Mouse (Mus musculus): ENCODE results near the gene Gpr139.

Gene Gpr139

DNA sequence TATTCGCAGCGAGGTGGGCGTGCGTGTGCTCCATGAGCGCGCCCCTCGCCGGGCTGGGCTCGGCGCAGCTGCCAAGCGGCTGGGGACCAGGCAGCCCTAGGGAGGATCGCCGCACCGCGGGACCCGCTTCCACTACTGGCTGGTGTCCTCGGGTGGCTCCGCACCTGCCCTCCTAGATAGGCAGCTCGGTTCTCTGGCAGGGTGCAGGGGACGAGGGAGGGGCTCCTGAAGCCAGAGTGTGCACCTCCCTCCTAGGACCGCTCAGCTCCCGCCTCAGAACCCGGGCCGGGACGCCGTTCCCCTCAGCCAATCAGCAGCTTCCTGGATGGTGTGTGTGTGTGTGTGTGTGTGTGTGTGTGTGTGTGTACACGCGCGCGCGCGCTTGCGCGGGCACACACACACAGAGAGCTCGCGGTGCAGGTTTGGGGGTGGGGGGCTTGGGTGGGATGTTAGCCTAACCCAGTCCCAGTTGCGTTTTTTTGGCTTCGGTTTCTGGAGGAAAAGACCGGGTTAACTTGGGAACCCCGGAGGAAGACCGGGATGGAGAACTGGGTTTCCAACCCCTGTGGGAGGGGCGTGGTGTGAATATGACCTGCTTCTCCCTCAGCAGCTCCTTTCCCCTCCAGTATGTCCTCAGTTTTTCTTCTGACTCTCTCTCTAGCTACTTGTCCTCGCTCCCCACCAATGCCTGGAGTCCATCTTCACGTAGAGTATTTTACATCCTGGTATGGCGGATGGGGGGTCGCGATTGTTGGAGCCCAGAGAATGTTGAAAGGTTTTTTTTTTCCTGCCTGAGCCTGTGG is at the start of gene Gpr139:
Gene Gpr139, minus strand, starts transcription at position 263 of the 803 bp plus-strand sequence.
- no peak for DNase-seq

DNA sequence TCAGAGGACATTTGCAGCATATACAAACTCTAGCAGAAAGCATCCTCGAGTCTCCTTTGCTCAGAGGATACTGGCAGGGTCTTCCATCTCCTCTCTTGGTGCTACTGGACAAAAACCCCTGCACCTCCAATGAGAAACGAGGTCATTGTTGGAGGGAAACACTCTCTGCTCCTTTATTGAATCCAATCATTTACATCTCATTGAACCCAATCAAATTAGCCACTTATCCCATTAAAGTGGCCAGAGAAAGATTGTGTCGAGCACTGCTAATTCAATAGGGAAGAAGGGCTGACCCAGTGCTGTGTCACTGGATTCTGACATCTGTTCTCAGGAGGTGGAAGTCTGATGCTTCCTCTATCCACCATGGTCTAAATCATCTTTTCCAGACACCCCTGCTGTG is 46.6 kb upstream of the Gpr139 start:
- no peak for DNase-seq

DNA sequence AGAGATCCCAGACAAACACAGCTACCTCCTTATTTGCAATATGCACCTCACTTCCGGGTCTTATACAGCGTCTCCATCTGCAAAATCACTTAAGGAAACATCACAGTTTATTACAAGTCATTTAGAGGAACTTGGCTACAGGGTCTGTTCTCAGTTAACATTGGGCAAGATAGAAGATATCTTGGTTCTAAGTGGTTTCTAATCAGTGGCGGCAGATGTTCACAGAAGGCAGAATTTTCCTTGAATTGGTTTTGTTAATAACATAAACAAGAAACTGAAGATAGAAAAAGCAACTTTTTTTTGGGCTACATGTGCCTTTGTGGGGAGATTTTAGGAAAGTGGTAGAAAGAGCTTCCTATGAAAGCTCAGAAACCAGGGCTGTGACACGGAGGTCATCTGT is 38.3 kb upstream of the Gpr139 start:
- DNase-seq: no peak

DNA sequence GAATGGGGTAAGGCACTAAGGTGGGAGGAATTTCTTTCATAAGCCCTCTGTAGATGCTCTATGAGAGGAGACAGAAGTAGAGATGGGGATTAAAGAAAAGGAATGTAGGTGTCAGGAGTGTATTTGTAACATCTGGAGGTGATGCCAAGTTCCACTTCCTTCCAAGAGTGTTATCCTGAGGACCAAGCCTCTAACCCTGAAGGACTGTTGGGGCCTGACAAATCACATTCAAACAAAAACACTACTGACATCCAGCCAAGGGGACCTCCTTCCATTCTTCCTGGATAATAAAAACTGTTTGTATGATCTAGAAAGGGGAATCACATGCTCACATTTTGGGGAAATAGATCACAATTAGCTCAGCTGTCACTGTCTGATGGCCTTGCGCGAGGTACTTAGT is 34.7 kb upstream of the Gpr139 start:
- no peak for DNase-seq

DNA sequence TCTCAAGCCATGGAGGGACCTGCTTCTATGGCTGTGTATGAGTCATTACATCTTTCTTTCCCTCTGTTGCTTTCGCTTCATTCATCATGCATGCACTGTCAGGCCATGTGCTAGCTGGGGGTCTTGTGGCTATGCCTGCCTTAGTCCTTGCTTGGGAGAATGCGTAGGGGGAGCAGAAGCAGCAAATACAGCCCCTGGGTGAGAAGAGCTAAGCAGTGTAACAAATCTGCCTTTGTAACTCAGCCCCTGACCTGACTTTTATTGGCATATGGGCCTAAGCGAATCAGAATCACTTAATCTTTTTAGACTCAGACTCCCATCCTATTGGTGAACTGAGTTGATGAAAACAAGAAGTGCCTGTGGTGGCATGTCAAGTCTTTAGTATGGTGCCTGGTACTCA is 22.8 kb upstream of the Gpr139 start:
- DNase-seq: no peak

DNA sequence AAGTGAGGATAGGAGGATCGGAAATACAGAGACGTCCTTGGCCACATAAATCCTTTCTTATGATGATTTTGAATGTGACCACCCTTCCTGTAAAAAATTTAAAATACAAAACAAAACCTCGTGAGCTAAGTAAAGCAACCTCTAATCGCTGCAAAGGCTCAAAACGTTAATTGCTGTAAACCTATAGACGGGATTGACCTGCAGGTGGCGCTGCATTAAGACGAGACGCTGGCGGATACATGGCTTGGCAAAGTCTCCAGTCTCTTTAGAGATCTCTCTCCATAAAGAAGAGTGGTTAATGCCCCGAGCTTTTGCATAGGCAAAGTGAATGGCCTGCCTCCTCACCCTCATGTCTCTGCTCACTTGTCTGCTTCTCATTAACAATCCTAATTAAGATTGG is 2.0 kb upstream of the Gpr139 start:
- peak; percentile 4 to 53 for DNase-seq

DNA sequence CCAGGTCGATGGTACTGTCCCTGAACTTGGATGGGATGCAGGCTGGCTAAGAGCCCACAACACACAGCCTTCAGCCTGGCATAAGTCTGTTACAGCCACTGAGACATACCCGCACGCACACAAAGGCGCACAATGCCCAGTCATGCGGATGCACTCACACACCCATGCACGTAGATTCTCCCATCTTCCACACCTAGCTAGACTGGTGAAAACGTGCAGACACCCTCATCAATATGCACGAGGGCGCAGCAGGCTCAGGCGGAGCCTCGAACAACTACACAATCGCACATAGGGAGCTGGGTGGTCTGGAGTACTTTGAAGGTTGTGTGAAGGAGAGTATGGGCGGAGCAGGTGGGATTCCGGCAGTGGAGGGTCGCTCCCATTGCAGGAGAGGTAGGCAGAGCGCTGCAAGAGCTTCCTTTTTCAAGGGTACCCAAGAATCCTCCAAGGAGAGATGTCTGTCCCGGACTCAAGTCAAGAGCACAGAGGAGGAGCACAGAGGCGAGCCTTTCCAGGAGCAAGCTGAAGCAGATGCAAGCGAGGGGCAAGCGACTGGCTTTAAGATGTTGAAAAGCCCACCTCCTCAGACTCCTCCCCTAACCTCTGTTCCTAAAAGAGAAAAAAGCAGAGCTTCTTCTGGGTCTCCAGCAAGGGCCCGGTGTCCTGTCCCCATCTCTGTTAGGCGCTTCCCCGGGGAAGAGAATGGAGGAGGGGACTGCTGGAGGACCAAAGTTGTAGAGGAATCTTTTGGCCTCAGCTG is 958 bp upstream of the Gpr139 start:
- no peak for DNase-seq

DNA sequence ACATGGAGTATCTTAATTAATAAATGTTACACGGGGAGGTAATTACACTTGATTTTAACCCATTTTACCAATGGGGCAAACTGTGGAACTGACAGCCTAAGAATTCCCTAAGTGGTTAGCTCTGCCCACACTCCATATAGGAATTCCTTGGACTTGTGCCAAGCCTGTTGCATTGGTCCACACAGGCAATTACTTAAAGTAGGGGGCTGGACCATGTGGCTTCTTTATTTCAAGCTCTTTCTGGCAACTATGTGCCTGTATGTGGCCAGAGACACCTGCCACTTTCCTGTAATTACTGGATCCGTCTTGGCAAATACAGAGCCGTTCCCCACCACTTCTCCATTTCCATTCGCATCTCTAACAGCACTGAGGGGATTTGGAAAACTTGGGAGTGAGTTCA is 3.4 kb downstream of the Gpr139 start:
- DNase-seq: no peak

DNA sequence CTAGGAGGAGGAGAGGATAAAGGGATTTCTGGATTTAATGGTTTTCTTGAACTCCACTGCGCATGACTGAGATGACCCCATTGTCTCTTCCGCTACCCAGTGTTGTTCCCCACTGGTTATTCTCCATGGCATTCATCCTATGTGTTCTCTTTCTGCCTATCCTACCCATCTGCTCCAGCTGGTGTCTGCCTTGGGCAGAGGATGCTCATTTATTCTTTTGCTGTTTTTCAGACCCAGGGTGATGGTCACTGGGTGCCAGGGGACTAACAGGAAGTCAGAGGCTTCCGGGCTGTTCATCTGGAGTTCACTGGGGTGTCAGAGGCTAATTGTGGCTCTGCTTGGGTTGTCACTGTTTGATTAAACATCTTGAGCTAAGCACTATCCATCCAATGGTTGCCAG is 24.4 kb downstream of the Gpr139 start:
- DNase-seq: no peak

DNA sequence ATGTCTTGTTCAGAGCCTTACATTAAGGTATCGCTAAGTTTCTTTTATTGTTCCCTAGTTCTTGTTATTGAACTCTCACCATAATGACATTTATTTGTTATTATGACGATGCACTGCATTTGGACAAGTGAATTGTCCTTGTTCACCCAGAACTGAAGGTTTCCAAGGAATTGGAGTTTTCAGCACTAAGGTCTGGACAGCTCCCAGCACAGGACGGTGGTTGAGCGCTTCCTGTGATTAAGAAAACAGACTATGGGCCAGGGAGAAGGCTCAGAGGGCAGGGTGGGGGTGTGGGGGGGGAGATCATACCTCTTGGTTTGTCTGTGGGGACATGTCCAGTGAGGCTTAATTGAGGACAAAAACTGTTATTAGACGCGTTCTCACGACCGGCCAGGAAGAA is 72.6 kb downstream of the Gpr139 start:
- peak; percentile 1 to 9 for DNase-seq

DNA sequence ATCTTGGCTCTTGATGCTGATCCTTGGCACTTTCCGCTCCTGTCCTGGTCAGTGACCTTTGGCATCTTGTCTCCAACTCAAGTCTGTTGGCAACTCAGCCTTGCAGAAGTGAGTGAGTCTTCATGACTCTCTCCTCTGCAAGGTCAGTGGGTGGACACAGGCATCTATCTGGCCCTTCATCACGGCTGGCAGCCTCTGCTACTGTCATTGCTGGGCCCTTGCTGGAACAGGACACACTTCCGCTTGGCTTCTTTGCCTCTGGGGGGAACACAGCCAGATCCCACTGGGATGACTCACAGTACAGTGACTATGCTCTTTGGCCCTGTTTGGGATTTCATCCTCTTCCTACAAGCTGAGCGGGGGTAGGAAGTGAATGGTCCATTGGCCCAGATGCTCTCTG is 78.5 kb downstream of the Gpr139 start:
- peak; percentile 26 to 32 for DNase-seq

DNA sequence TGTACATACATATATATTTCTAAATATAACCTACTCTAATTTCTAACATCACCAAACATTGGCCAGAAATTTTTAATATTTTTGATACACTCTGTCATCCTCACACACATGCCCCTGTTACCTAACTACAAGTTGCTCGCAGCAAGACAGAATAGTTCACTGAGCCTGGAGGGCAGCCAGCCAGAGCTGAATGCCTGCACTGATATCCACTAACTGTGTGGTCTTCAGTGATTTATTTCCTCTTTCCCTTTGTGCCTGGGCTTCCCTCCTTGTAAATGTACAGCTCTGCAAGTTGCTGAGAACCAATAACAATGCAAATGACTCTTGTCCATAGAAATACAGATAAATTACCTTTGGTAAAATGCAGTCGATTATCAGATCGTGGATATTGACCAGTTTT is 87.8 kb downstream of the Gpr139 start:
- no peak for DNase-seq
